Mouse (Mus musculus) myocyte (in vitro differentiated cells): ENCODE measurements at regions not wholly inside any gene's neighbourhood (a gene's known extent, or its start where the extent isn't known, plus 50 kb on each side); places are given as distances from the start of the nearest gene placed in this dataset.

Experiments used
- CEBPB ChIP-seq: IDR thresholded peaks from 2 replicates; pipeline ENCODE4 v1.6.1; 2011; ENCODE audit warnings: mild to moderate bottlenecking, moderate library complexity; ENCODE audit not compliant: poor library complexity, insufficient read depth, severe bottlenecking
- E2F4 ChIP-seq: IDR thresholded peaks from one replicate; pipeline ENCODE4 v1.6.1; 2011; ENCODE audit warnings: mild to moderate bottlenecking, control low read depth, moderate library complexity; ENCODE audit not compliant: insufficient read depth
- MAX ChIP-seq: IDR thresholded peaks from one replicate; pipeline ENCODE4 v1.6.1; 2011; ENCODE audit warnings: low read depth, mild to moderate bottlenecking, control low read depth
- MYOG ChIP-seq, 3 experiments: IDR thresholded peaks; one replicate each; pipeline ENCODE4 v1.6.1; 2011; ENCODE audit warnings: control low read depth in 2 of 3, low read depth in 2 of 3, mild to moderate bottlenecking in 2 of 3; ENCODE audit not compliant: insufficient read length in 2 of 3, control insufficient read depth in 1 of 3, insufficient read depth in 1 of 3
- POLR2A ChIP-seq: IDR thresholded peaks from one replicate; pipeline ENCODE4 v1.6.1; 2011; ENCODE audit warnings: low read depth, mild to moderate bottlenecking, control low read depth, moderate library complexity; ENCODE audit not compliant: insufficient read length
- POLR2AphosphoS2 ChIP-seq: IDR thresholded peaks from one replicate; pipeline ENCODE4 v1.6.1; 2011; ENCODE audit warnings: low read depth, control low read depth; ENCODE audit not compliant: insufficient read length
- REST ChIP-seq: IDR thresholded peaks from one replicate; pipeline ENCODE4 v1.6.1; 2011; ENCODE audit warnings: mild to moderate bottlenecking, control low read depth, moderate library complexity; ENCODE audit not compliant: insufficient read depth, insufficient read length
- TCF12 ChIP-seq: IDR thresholded peaks from one replicate; pipeline ENCODE4 v1.6.1; 2011; ENCODE audit warnings: mild to moderate bottlenecking, control low read depth; ENCODE audit not compliant: poor library complexity, insufficient read depth, severe bottlenecking

GRCm38 (mm10) chr2:74099671-74100372 lies 188.7 kb upstream of the Atp5g3 start:
- TF ChIP-seq POLR2A (no peak), POLR2AphosphoS2 (no peak), CEBPB (no peak), MAX (no peak), E2F4 (no peak), MYOG (IDR thresholded peaks at IDR 0.05; ENCODE audit: control insufficient read depth in 1 of 3, insufficient read depth in 1 of 3, insufficient read length in 2 of 3, low read depth in 2 of 3) (no peak), TCF12 (no peak), REST (no peak)
